In genomic region chrX:37048890-37049823, GRCm38 (mm10) we compare ENCODE assay signal across 9 mouse cellular contexts. TPM values are rescaled to one million over a fixed set of nuclear protein-coding genes. Genes with fewer than 3 reads are reported as not detected.
DNase-seq lines count a peak whose midpoint lies in the region; ATAC-seq and TF ChIP-seq lines count a peak whose summit lies in the region.
"Had no signal": no experiment of that assay in that cellular context is flagged by ENCODE, and none has a peak within 500 bp of the region (broad histone marks: within the 10 kb centered on the region; RNA-seq: fewer than 3 reads in every experiment).

No protein-coding gene starts in this region.

- no peak for TF ChIP-seq EP300 in heart, adult 2 months (IDR thresholded peaks at IDR 0.05; ENCODE audit: insufficient read depth, low read depth, low read length)
- TF ChIP-seq EP300 in ES-Bruce4 (IDR thresholded peaks at IDR 0.05; ENCODE audit: insufficient read depth, low read depth, low read length): no peak

- peak overlapping the region; percentile 62 for H3K4me2 ChIP-seq in embryonic facial prominence, embryonic 13.5 days
- peak overlapping the region; percentile 68 for H3K4me2 ChIP-seq in intestine, embryonic 16.5 days (ENCODE audit: low read depth, low read length)

- H3K36me3 ChIP-seq in heart, adult 2 months (ENCODE audit: control insufficient read depth, insufficient read depth, low read length): no peaks in the 10 kb centered on the region
- no peaks in the 10 kb centered on the region for H3K36me3 ChIP-seq in ES-Bruce4 (ENCODE audit: control insufficient read depth, insufficient read depth, low read length, poor library complexity, severe bottlenecking)
- H3K36me3 ChIP-seq in embryonic facial prominence, embryonic 13.5 days: no peaks in the 10 kb centered on the region
- H3K36me3 ChIP-seq in intestine, embryonic 16.5 days (ENCODE audit: control insufficient read depth, insufficient read depth, low read length): no peaks in the 10 kb centered on the region
- no peaks in the 10 kb centered on the region for H3K36me3 ChIP-seq in midbrain, embryonic 10.5 days

- no peak overlapping the region for H3K27ac ChIP-seq in heart, adult 2 months
- H3K27ac ChIP-seq in ES-Bruce4 (ENCODE audit: insufficient read depth, low read length): no peak overlapping the region
- H3K27ac ChIP-seq in embryonic facial prominence, embryonic 13.5 days: no peak overlapping the region
- no peak overlapping the region for H3K27ac ChIP-seq in intestine, embryonic 16.5 days (ENCODE audit: low read length)
- H3K27ac ChIP-seq in midbrain, embryonic 10.5 days (replicated peaks): no peak overlapping the region

- no peak for ATAC-seq in embryonic facial prominence, embryonic 13.5 days (ENCODE audit: insufficient number of reproducible peaks, insufficient read depth, low FRiP score, low TSS enrichment, low read depth)
- peak; percentile 36 for ATAC-seq in intestine, embryonic 16.5 days
- no peak for ATAC-seq in monocyte, adult 5-6 weeks (replicated peaks; ENCODE audit: insufficient number of reproducible peaks, low FRiP score, low TSS enrichment, poor library complexity, severe bottlenecking)
- no peak for ATAC-seq in inflammation-experienced regulatory T-cells, adult 6 months
- ATAC-seq: Patski had no signal

- DNase-seq in heart, adult 2 months: peak; percentile 2 to 18
- no peak for DNase-seq in heart, adult 8-10 months (ENCODE audit: low spot score)
- peak; percentile 33 for DNase-seq in midbrain, embryonic 10.5 days (ENCODE audit: low spot score)

- no peak overlapping the region for H3K9ac ChIP-seq in heart, adult 2 months (ENCODE audit: low read depth, low read length)
- H3K9ac ChIP-seq in ES-Bruce4 (ENCODE audit: low read depth, poor library complexity, severe bottlenecking): peak overlapping the region; percentile 11; the same call in 1 of the 2 replicates
- no peak overlapping the region for H3K9ac ChIP-seq in embryonic facial prominence, embryonic 13.5 days
- peak overlapping the region; percentile 56 for H3K9ac ChIP-seq in intestine, embryonic 16.5 days (ENCODE audit: low read depth, low read length)

- H3K27me3 ChIP-seq in heart, adult 2 months (ENCODE audit: control insufficient read depth, insufficient read depth, low read length): peaks cover 10% of the 10 kb centered on the region
- no peaks in the 10 kb centered on the region for H3K27me3 ChIP-seq in ES-Bruce4 (ENCODE audit: control insufficient read depth, insufficient read depth, low read length, poor library complexity, severe bottlenecking)
- H3K27me3 ChIP-seq in embryonic facial prominence, embryonic 13.5 days: peaks cover 78% of the 10 kb centered on the region
- H3K27me3 ChIP-seq in intestine, embryonic 16.5 days (replicated peaks; ENCODE audit: control insufficient read depth, insufficient read depth, low read length): peaks cover 31% of the 10 kb centered on the region
- H3K27me3 ChIP-seq in midbrain, embryonic 10.5 days (ENCODE audit: low read depth, poor library complexity, severe bottlenecking): peaks cover 99% of the 10 kb centered on the region

- 18% methylated on average over 67 of the region's 70 CpGs for WGBS in heart, adult 2 months
- WGBS in embryonic facial prominence, embryonic 13.5 days: 20% methylated on average over 70 of the region's 70 CpGs
- 19% methylated on average over 68 of the region's 70 CpGs for WGBS in intestine, embryonic 16.5 days
- 13% methylated on average over 70 of the region's 70 CpGs for whole genome bisulfite sequencing in midbrain, embryonic 10.5 days

- TF ChIP-seq POLR2A in heart, adult 2 months (IDR thresholded peaks at IDR 0.05; ENCODE audit: insufficient read depth, low read depth, low read length): no peak
- TF ChIP-seq POLR2A in ES-Bruce4 (IDR thresholded peaks at IDR 0.05; ENCODE audit: insufficient read depth, low read length): no peak

- no peak for TF ChIP-seq CTCF in heart, adult 2 months (IDR thresholded peaks at IDR 0.05)
- TF ChIP-seq CTCF in ES-Bruce4 (IDR thresholded peaks at IDR 0.05; ENCODE audit: low read depth, low read length): no peak

- no peaks in the 10 kb centered on the region for H3K4me1 ChIP-seq in heart, adult 2 months (ENCODE audit: control insufficient read depth, insufficient read depth, low read length)
- peaks cover 1% of the 10 kb centered on the region for H3K4me1 ChIP-seq in ES-Bruce4 (ENCODE audit: control insufficient read depth, insufficient read depth, low read length)
- 0 out of 2 replicates have a peak, but pooled peaks cover 5% of the 10 kb centered on the region for H3K4me1 ChIP-seq in embryonic facial prominence, embryonic 13.5 days
- peaks cover 4% of the 10 kb centered on the region; the same call in 1 of the 2 replicates for H3K4me1 ChIP-seq in intestine, embryonic 16.5 days (ENCODE audit: control insufficient read depth, insufficient read depth, low read length)
- H3K4me1 ChIP-seq in midbrain, embryonic 10.5 days: peaks cover 13% of the 10 kb centered on the region

- H3K79me2 ChIP-seq in heart, adult 2 months (replicated peaks; ENCODE audit: control insufficient read depth, insufficient read depth, low read length): no peaks in the 10 kb centered on the region

- no peaks in the 10 kb centered on the region for H3K9me3 ChIP-seq in ES-Bruce4 (replicated peaks; ENCODE audit: control insufficient read depth, insufficient read depth, low read length, poor library complexity, severe bottlenecking)
- no peaks in the 10 kb centered on the region for H3K9me3 ChIP-seq in embryonic facial prominence, embryonic 13.5 days
- H3K9me3 ChIP-seq in intestine, embryonic 16.5 days (ENCODE audit: control insufficient read depth, low read length): no peaks in the 10 kb centered on the region
- peaks cover 6% of the 10 kb centered on the region; the same call in 1 of the 2 replicates for H3K9me3 ChIP-seq in midbrain, embryonic 10.5 days (replicated peaks)

- H3K4me3 ChIP-seq in heart, adult 2 months: no peak overlapping the region; the same call in 1 of the 2 replicates
- peak overlapping the region; percentile 50 for H3K4me3 ChIP-seq in ES-Bruce4 (ENCODE audit: low read depth, low read length)
- H3K4me3 ChIP-seq in embryonic facial prominence, embryonic 13.5 days: peak overlapping the region; percentile 37
- H3K4me3 ChIP-seq in intestine, embryonic 16.5 days (ENCODE audit: low read length): peak overlapping the region; percentile 41
- peak overlapping the region; percentile 50 for H3K4me3 ChIP-seq in midbrain, embryonic 10.5 days

- intact Hi-C loops in heart, adult 2 months (cut with DNase I): no loop called here

RNA-seq across cellular contexts. Expression of gene Sowahd, which starts 0.5 kb away (rescaled TPM):
- total RNA-seq in heart, adult 2 months (2021): not detected
- not detected in 2 replicates for polyA plus RNA-seq in heart, adult 2 months (2012; rRNA removed)
- total RNA-seq in heart, adult 8-10 months (2022): not detected
- not detected in 2 replicates for polyA plus RNA-seq in ES-Bruce4 (2011; ENCODE audit: insufficient read depth, insufficient read length, low read depth, missing spikeins)
- polyA plus RNA-seq in embryonic facial prominence, embryonic 13.5 days (2015; fragmentation: Nextera tagmentation; extraction: Ambion mirVana): not detected in 2 replicates
- 0.11 TPM in 2 replicates for polyA plus RNA-seq in intestine, embryonic 16.5 days (2015; fragmentation: Nextera tagmentation; extraction: Ambion mirVana)
- not detected in 2 replicates for polyA plus RNA-seq in midbrain, embryonic 10.5 days (2016; fragmentation: Nextera tagmentation; extraction: Ambion mirVana)
- total RNA-seq in monocyte, adult 5-6 weeks (2017): not detected in 3 replicates
- not detected for polyA plus RNA-seq in inflammation-experienced regulatory T-cells, adult 6 months (2017; shearing (Covaris generic))
- polyA plus RNA-seq: Patski had no signal

RNA-seq across cellular contexts. Expression of gene Rpl39, which starts 36.0 kb away (rescaled TPM):
- total RNA-seq in heart, adult 2 months (2021): 100 to 1,000 TPM; 289 to 325 TPM
- 57.3 and 86.8 TPM in 2 replicates for polyA plus RNA-seq in heart, adult 2 months (2012; rRNA removed)
- 100 to 1,000 TPM; 254 to 346 (median 312) TPM for total RNA-seq in heart, adult 8-10 months (2022)
- 1,538 and 1,601 TPM in 2 replicates for polyA plus RNA-seq in ES-Bruce4 (2011; ENCODE audit: insufficient read depth, insufficient read length, low read depth, missing spikeins)
- 601 and 648 TPM in 2 replicates for polyA plus RNA-seq in embryonic facial prominence, embryonic 13.5 days (2015; fragmentation: Nextera tagmentation; extraction: Ambion mirVana)
- polyA plus RNA-seq in intestine, embryonic 16.5 days (2015; fragmentation: Nextera tagmentation; extraction: Ambion mirVana): 429 and 442 TPM in 2 replicates
- 366 and 467 TPM in 2 replicates for polyA plus RNA-seq in midbrain, embryonic 10.5 days (2016; fragmentation: Nextera tagmentation; extraction: Ambion mirVana)
- 1,433 to 1,582 TPM (median 1,501 TPM) in 3 replicates for total RNA-seq in monocyte, adult 5-6 weeks (2017)
- 1,000 to 10,000 TPM in 1 of 3 experiments, 100 to 1,000 TPM in 2; 704 to 1,016 (median 774) TPM for polyA plus RNA-seq in inflammation-experienced regulatory T-cells, adult 6 months (2017; shearing (Covaris generic))

RNA-seq across cellular contexts. Expression of gene Sept6, which starts 57.6 kb away (rescaled TPM):
- 1 to 10 TPM; 5.5 to 6.9 TPM for total RNA-seq in heart, adult 2 months (2021)
- 3.8 and 4.0 TPM in 2 replicates for polyA plus RNA-seq in heart, adult 2 months (2012; rRNA removed)
- 1 to 10 TPM; 2.4 to 6.1 (median 3.7) TPM for total RNA-seq in heart, adult 8-10 months (2022)
- polyA plus RNA-seq in ES-Bruce4 (2011; ENCODE audit: insufficient read depth, insufficient read length, low read depth, missing spikeins): 18.5 and 20.4 TPM in 2 replicates
- polyA plus RNA-seq in embryonic facial prominence, embryonic 13.5 days (2015; fragmentation: Nextera tagmentation; extraction: Ambion mirVana): 38.3 and 40.0 TPM in 2 replicates
- polyA plus RNA-seq in intestine, embryonic 16.5 days (2015; fragmentation: Nextera tagmentation; extraction: Ambion mirVana): 11.0 and 12.1 TPM in 2 replicates
- 32.3 and 39.8 TPM in 2 replicates for polyA plus RNA-seq in midbrain, embryonic 10.5 days (2016; fragmentation: Nextera tagmentation; extraction: Ambion mirVana)
- 75.3 to 123 TPM (median 87.1 TPM) in 3 replicates for total RNA-seq in monocyte, adult 5-6 weeks (2017)
- polyA plus RNA-seq in inflammation-experienced regulatory T-cells, adult 6 months (2017; shearing (Covaris generic)): 100 to 1,000 TPM; 122 to 151 (median 141) TPM

Comparison
In these comparisons a context has a peak if more than half of its experiments do, and no peak if none do; other contexts are left out.
1. H3K9ac ChIP-seq: peak in ES-Bruce4 (single experiment) and intestine, embryonic 16.5 days (single experiment); none in heart, adult 2 months (single experiment) and embryonic facial prominence, embryonic 13.5 days (single experiment).